Mouse (Mus musculus): ENCODE measurements at regions not wholly inside any gene's neighbourhood (a gene's known extent, or its start where the extent isn't known, plus 50 kb on each side); places are given as distances from the start of the nearest gene placed in this dataset.

- TF ChIP-seq CTCF (conservative IDR thresholded peaks at IDR 0.05; ENCODE audit: low read length), result no peak
- TF ChIP-seq NANOG (IDR thresholded peaks at IDR 0.05; ENCODE audit: borderline replicate concordance, low read length), result no peak
Measured at GRCm38 (mm10) chr14:46613211-46613610, 147.1 kb upstream of the Cdkn3 start.

All from E14TG2a.4 (cell line).